Mouse (Mus musculus) monocyte, adult 5-6 weeks (primary cell): ENCODE measurements around the gene Ccndbp1. TPM values are rescaled to one million over a fixed set of nuclear protein-coding genes. Genes with fewer than 3 reads are reported as not detected.
"Not testable (repeated sequence)": the region's sequence is repeated elsewhere in the genome, so short reads cannot be mapped to it uniquely, and the experiment has no call there.

Source experiments
- ATAC-seq: fragments of 153-309, 156-312 bp; replicated peaks from 2 replicates; pipeline ENCODE4 v1.8.0; 2017; ENCODE audit warnings: mild to moderate bottlenecking; ENCODE audit not compliant: low TSS enrichment, insufficient number of reproducible peaks, severe bottlenecking, poor library complexity, low FRiP score
- total RNA-seq: library from RNA; stranded (forward); fragments of 200-1000, 200-491, 200-594 nt; gene quantifications from 3 replicates; pipeline ENCODE4 v1.2.3, GENCODE M21; 2017

Gene Ccndbp1
- total RNA-seq, 1 experiment from 2014 or later = 110 TPM

DNA sequence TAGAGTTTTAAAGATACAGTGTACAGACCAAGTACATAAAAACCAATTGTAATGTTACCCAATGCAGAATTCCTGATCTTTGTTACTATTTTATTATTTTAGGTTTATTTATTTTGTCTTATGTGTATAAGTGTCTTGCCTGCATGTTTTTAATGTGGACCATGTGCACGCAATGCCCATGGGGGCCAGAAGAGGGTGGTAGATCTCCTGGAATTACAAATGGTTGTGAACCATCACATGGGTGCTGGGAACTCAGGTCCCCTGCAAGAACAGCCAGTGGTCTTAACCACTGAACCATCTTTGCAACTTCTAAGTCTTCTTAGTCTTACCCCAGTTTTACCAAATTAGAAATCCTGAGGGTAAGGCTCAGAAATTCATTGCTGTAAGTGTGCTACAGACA, 23.0 kb upstream of the Ccndbp1 start:
- no peak for ATAC-seq

DNA sequence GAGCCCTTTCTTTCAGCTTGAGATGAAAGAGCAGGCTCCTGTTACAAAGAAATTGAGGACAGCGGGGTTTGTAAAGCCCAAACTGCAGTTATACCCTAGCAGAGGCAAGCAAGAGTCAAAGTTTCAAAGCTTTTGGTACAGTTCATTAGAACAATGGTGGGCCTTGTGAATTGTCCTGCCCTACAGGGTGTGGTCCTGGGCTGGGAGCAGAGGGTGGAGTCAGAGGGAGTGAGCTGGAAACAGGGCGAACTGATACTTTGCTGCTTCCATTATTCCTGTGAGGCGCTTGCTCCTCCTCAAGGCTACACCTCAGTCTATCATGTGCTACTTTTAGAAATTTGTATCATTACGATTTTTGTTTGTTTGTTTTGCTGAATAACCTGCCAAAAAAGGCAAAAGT, 17.0 kb upstream of the Ccndbp1 start:
- ATAC-seq = no peak

DNA sequence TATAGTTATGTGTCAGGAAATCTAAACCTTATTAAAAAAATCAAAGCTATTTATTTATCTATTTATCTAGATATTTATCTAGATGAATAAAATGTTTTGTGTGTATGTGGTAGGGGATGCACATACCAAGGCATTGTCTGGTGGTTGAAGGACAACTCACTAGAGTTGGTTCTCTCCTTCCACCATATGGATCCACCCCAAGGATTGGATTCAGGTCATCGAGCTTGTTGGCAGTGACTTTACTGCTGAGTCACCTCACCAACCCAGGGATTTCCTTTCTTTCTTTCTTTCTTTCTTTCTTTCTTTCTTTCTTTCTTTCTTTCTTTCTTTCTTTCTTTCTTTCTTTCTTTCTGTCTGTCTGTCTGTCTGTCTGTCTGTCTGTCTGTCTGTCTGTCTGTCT, 11.6 kb upstream of the Ccndbp1 start:
- ATAC-seq = not testable (repeated sequence)

DNA sequence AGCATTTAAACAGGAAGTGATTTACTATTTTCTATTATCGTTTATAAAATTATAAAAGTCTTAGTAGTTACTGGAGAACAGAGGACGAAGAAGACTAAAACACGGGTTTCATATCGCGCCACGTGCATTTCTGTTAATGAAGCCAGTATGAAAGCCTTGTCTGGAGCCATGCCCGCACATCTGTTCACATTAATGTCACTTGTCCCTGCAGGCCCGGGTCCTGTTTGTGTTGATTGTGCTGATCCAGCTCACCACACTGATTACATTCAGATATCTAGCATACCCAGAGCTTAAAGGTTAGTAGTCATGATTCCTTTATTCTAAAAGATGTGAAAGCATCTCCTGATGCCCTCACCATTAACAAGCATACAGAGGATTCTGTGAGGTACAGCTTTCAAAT, 9.3 kb upstream of the Ccndbp1 start:
- no peak for ATAC-seq

DNA sequence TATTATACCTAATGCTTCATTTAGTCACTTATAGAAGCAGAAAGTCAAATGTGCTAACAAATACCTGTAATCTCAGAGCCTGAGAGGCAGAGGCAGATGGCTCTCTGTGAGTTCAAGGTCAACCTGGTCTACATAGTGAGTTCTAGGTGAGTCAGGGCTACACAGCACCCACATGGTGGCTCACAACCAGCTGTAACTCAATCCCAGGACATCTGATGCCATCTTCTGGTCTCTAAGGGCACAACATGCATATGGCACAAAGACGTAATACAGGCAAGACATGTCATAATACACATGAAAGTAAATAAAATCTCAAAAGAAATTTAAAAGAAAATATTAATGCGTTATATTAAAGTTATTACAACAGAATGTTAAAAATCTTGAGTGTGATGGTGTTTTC, 4.6 kb upstream of the Ccndbp1 start:
- ATAC-seq = no peak

DNA sequence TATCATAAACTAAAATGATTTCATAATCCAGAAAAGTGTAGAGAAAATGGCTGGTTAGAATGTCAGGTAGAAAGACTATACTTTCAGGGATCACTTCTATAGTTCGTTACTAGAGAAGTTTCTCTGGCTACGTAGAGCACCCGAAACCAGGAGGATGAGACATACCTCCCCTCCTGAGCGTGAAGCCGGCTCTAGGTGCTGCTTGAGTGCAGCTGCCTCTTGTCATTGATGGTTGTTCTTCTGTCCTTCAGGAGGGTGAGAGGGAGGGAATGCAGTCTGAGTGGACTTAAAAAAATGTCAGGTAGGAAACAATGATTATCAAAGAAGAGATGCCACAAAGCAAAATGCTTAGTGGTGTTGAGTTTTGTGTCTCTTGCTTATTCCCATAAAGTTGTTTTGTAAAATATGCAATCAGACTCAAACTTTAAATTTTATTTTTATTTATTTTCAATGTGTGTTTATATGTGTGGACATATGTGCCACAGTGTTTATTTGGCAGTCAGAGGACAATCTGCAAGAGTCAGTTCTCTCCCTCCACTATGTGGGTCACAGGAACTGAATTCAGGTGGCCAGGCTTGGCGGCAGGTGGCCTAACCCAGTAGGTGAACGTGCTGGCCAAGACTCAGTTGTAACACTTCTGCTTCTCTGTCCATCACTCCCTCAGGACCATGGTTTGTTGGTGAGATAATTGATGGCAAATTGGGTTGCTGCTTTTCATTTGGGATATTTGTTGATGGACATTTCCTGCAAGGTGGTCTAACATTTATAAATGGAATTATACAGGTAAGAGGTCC, 4.0 kb upstream of the Ccndbp1 start:
- no peak for ATAC-seq

DNA sequence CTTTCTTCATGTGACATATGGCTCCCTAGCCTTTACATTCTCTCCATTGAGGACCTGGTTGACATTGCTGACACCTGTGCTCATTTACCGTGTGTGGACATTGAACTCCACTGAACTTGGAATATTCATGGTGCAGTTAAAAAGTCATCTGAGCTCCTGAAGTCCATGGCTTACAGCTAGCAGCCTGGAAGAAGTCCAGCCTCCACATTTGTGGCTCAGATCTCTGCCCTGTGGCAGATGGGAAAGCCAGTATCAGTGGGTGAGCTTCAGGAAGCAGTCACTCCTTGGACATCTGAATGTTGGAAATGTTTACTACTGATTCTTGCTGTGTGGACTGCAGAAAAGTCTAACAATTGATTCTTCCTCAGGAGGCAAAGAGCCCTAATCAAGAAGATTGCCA, 1.2 kb upstream of the Ccndbp1 start:
- ATAC-seq = no peak

DNA sequence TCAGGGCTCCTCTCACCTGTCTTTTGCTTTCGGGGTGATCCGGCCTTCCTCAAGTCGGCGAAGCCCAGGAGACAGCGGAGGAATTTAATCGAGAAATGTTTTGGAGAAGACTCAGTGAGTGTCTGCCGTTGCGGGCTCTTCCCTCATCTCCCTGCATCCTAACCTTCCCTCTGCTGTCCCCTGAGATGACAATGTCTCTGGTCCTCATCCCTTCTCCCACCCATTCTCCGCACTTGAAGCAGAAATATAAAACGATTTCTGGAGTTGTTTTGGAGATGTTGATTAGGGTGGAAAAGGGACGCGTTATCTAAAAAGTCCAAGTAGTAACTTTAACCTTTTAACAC, 433 bp downstream of the Ccndbp1 start:
- ATAC-seq = no peak

DNA sequence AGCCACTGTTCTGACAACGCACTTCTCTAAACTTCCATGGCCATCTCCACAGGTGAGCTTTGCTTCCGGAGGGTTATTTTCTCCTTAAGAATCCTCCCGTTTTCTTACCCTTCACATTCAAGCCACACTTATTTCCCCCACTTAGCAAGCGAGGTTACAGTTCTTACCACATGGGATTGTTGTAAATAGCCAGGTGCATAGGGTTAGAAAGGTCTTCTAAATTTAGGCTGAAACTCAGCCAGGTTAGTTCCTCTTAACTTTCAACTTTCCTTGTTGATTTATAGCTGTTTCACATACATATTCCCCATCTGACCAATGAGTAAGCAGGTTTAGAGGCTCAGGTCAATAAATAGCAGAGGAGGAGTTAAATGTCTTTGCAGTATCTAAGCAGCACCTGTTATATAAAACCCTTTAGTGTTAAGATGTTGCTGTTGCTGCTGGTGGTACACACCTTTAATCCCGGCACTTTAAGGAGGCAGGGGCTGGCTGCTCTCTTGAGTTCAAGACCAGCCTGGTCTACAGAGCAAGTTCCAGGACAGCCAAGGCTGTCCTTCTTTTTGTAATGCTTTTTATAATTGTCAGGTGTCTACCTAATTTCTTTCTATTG, 971 bp downstream of the Ccndbp1 start:
- no peak for ATAC-seq

DNA sequence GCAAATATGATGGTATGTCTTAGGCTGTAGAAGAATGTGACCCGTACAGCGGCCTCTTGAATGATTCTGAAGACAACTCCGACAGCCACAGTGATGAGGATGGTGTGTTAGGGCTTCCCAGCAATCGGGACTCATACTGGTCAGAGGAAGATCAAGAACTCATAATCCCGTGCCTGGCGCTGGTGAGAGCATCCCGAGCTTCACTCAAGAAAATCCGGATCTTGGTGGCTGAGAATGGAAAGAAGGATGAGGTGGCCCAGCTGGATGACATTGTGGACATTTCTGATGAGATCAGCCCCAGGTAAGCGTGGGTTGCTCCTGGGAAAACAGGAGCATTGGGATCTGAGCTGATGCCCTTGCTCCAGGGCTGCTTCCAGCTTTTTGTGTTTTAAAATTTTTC, 4.5 kb downstream of the Ccndbp1 start:
- ATAC-seq = no peak

DNA sequence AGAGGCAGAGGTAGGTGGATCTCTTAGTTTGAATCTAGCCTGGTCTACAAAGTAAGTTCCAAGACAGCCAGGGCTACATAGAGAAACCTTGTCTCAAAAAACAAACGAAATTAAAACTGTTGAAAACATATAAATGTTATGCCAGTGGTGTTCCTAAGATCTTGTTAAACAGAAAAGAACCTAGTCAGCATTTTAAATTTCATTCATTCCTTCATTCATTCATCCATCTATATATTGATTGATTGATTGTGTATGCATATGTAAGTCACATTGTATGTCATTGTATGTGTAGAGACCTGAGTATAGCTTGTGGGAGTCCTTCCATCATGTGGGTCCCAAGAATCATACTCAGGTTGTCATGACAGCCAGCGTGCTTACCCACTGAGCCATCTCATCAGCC, 7.3 kb downstream of the Ccndbp1 start:
- ATAC-seq = no peak

DNA sequence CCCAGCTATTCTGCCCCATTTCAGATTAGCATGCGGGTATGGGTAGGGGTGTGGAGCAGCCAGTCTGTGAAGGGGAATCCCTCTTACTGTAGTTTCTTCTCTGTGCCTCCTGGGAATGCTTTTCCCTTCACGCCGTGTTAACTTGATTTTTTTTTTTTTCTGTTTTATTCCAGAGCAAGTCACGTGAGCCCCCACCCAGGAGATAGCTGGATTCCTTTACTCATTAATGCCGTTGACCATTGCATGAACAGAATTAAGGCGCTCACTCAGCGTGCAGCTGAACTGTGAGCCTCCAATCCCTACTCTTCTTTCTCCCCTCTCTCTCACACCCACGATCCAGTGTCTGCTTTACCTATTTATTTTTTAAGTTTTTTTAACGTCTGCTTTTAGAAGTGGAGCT, 8.0 kb downstream of the Ccndbp1 start:
- no peak for ATAC-seq

DNA sequence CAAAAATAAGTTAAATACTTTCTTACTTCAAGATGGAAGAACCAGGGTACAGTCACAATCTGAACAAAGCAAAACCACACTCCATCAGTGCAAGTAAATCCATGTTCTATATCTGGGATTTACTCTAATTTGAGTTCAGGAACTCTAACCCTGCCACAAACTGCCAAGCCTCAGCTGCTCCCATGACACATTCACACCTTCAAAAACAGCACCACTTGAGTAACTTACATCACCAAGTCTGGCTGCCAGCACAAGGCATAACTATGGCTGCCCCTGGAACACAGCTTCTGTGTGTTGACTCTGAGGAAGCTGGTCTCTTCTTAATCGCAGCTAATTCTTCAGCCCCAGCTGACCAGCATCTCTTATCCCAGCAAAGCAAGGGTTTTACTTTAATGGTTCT, 8.9 kb downstream of the Ccndbp1 start:
- ATAC-seq = no peak

DNA sequence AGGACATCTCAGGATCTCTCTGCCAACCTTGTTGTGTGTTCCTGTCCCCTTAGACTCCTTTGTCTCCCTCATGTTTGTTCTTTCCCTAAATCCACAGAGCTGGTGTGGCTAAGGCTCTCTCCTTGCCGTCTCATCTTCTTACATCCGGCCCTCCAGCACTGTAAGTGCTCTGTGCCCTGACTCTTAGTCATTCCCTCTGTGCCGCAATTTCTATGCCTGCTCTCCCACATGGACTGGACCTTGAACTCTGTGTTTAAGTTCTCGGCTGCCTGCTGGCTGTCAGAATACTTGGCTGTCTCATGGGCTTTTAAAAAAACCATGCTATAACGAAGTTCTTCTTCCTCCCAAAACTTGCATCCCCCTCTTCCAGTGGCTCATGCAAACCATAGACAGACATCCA, 14.7 kb downstream of the Ccndbp1 start:
- ATAC-seq = no peak

DNA sequence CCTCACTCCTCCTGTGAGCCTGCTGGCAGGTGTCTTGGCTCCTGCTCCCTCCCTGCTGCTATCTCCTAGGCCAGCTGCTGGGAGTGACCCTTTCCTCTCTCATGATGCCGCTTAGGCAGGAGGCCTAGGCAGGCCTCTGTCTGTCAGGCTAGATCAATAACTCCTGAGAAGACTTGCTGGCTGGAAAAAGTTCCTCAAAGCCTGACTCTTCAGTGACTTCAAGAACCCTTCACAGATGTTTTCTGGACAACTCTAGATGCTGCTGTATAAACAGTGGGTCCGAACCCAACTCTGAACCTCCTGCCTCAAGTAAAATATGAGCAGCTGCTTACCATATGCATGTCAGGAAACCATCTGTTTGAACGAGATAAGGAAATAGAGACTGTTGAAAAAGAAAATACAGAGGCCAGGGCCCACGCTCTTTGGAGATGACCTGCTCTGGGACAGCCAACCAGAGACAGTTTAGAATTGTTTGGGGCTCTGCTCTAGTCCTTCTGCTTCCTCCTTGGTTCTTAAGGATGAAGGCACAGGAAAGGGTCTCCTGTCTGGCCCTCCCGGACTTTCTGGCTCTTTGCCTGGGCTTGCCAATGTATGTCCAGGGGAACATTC, 28.6 kb downstream of the Ccndbp1 start, which contains the start of gene Epb42:
Epb42 (minus strand) TSS at position 340 of the 609 bp plus-strand sequence.
- ATAC-seq = no peak

DNA sequence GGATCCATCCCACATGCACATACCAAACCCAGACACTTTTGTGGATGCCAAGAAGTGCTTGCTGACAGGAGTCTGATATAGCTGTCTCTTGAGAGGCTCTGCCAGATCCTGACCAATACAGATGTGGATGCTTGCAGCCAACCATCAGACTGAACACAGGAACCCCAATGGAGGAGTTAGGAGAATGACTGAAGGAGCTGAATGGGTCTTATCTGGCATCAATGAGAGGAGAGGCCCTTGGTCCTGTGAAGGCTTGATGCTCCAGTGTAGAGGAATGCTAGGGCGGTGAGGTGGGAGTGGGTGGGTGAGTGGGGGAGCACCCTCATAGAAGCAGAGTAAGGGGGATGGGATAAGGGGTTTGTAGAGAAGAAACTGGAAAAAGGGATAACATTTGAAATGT, 30.6 kb downstream of the Ccndbp1 start:
- ATAC-seq = not testable (repeated sequence)

DNA sequence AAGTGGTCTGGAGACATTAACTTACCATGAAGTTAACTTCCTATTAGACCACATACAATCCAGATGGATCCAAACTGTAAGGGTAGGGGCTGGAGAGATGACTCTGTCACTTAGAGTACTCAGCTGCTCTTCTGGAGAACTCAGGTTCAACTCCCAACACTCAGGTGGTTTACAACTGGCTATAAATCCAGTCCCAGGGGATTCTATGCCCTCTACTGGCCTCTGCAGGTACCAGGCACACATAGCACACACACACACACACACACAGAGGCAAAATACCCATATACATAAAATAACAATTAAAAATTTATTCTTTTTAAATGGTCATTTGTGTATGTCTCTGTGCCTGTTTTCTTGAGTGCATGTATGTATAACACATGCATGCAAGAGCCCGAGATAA, 31.2 kb downstream of the Ccndbp1 start:
- no peak for ATAC-seq

DNA sequence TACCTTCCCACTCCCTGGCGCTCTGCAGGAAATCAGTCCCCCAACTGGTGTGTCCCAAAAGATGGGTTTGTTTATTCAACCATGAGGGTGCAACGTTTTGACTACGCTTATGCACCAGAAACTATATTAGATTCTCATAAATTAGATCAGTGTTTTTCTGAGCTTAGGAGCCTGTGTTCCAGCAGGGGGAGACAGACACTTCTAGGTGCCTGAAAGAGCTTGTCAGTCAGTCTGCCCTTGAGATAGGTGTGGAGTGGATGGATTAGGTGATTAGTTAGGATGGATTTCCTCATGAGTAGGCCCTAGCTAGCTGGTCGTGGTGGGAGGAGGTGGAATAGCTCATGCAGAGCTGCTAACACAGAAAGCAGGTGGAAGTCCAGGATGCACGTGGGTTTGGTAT, 32.9 kb downstream of the Ccndbp1 start:
- no peak for ATAC-seq

DNA sequence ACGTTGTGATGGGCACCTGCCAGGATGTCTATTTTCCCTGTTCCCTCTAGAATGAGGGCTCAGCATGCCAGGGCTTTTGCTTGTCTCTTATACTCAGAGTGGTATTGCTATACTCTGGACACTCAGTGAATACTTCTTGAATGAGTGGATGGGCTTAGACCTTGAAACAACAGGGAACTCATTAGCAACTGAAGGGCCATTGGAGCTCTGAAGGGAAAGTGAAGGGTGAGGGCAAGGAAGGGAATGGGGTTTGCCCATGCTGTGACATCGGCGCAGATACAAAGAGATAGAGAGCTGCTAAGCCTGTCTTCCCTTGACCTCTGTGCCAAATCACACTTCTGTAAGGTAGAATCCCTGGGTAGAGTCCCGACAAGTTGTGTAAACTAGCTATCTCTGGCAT, 37.5 kb downstream of the Ccndbp1 start:
- ATAC-seq = no peak

DNA sequence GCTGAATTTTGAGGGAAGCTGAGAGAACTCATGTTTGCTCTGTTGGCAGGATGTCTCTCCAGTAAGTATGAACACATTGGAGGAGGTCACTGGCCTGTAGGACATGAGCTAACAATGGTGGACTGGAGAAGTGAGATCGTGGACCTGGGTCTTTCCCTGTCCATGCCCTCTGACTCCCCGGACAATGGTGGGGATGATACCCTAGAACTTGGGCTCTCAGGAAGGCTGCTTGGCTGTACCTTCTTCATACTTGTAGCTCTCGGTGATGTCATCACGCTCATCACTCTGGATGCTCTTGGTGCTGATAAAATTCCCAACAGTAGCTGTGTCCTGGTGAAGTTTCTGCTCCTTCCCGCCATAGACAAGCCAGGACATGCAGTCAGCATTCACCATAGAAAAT, 44.0 kb downstream of the Ccndbp1 start:
- ATAC-seq = no peak
